Mouse (Mus musculus): ENCODE measurements around the gene Gpnmb. TPM values are rescaled to one million over a fixed set of nuclear protein-coding genes. Genes with fewer than 3 reads are reported as not detected.

The Gpnmb gene
- 0.28 TPM for polyA plus RNA-seq (2014; fragmentation: Illumina TruSeq; extraction: RNeasy Lipid Tissue Mini Kit (QIAGEN cat#74804); ENCODE audit: low read depth, low replicate concordance)

DNA sequence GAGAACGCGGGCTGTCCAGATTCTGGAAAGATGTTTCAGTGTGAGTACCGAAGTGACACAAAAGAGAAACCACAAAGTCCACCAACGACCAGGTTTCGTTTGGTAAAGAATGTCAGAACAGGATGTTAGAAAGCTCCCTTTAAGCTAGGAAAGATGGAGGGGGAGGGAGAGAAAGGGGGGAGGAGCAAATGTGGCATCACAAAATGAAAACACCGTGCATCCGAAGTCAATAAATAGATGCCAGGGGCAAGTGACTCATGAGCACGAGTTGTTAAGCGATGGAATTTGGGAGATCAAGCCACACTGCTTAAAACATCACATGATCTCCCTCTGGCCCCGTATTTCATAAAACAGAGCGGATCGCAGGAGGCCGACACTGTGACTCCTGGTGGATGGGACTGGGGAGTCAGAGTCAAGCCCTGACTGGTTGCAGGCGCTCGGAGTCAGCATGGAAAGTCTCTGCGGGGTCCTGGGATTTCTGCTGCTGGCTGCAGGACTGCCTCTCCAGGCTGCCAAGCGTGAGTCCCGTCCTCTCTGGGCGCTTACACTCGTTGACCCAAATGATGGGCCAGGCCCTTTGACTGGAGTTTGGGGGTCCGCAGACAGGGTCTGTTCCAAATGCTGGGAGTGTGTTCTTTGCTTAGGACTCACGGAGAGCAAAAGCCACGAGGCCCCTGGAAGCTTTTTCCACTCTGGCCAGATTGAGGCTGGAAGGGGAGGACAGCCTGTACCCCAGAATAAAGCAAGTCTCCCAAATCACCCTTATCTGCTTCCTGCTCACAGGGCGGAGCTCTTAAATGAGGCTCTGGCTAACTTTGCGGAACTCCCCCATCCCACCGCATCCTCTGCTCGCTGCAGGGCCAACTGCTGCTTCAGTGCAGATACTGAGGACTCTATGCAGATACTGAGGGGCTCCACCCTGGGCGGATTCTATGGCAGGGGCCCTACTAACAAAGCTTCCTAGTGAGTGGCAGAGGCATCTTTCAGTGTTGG is at the start of gene Gpnmb:
Gene Gpnmb, plus strand, starts transcription at position 272 of the 993 bp plus-strand sequence.

DNA sequence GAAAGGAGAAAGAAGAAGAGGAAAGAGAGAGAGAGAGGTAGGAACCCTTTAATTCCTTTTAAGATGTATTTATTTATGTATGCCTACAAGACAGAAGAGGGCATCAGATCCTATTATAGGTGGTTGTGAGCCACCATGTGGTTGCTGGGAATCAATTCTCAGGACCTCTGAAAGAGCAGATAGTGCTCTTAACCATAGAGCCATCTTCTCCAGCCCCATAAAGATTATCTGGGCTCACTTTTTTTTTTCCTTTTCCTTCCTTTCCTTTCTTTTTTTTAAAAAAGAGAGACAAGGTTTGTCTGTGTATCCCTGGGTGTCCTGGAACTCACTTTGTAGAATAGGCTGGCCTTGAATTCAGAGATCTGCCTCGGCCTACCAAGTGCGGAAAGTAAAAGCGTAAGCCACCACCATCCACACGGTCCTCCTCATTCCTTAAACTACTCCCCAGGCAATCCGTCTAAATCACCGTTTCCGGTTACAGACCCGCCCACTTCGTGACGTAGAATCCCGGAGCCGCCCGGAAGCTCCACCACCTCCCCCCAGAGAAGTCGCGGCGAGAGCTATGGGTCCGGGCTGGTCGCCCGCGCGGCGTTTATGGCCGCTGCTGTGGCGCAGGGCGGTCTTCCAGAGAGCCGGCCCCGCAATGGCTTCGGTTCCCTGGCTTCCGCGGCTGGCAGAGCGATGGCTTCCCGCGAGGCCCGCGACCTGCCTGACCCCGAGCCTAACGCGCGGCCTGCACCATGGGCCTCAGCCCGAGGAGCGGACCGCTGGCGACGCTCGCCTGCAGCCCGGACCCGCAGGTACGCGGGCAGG is 37.2 kb downstream of the Gpnmb start, which contains the start of gene Malsu1:
Gene Malsu1, plus strand, starts transcription at position 492 of the 813 bp plus-strand sequence.

Other genes starting within 250 kb of the Gpnmb start
- 366 TPM for gene Tmem176a, start 195.6 kb upstream of the Gpnmb start, polyA plus RNA-seq (2014; fragmentation: Illumina TruSeq; extraction: RNeasy Lipid Tissue Mini Kit (QIAGEN cat#74804); ENCODE audit: low read depth, low replicate concordance)
- 106 TPM for gene Tmem176b, start 195.1 kb upstream of the Gpnmb start, polyA plus RNA-seq (2014; fragmentation: Illumina TruSeq; extraction: RNeasy Lipid Tissue Mini Kit (QIAGEN cat#74804); ENCODE audit: low read depth, low replicate concordance)
- 2.0 TPM for gene Aoc1, start 163.7 kb upstream of the Gpnmb start, polyA plus RNA-seq (2014; fragmentation: Illumina TruSeq; extraction: RNeasy Lipid Tissue Mini Kit (QIAGEN cat#74804); ENCODE audit: low read depth, low replicate concordance)
- not detected for gene 1600015I10Rik, start 106.7 kb upstream of the Gpnmb start, polyA plus RNA-seq (2014; fragmentation: Illumina TruSeq; extraction: RNeasy Lipid Tissue Mini Kit (QIAGEN cat#74804); ENCODE audit: low read depth, low replicate concordance)
- gene Doxl2, start 61.6 kb upstream of the Gpnmb start, polyA plus RNA-seq (2014; fragmentation: Illumina TruSeq; extraction: RNeasy Lipid Tissue Mini Kit (QIAGEN cat#74804); ENCODE audit: low read depth, low replicate concordance): not detected
- gene Svs1, start 49.7 kb upstream of the Gpnmb start, polyA plus RNA-seq (2014; fragmentation: Illumina TruSeq; extraction: RNeasy Lipid Tissue Mini Kit (QIAGEN cat#74804); ENCODE audit: low read depth, low replicate concordance): not detected
- gene Malsu1, start 37.2 kb downstream of the Gpnmb start, polyA plus RNA-seq (2014; fragmentation: Illumina TruSeq; extraction: RNeasy Lipid Tissue Mini Kit (QIAGEN cat#74804); ENCODE audit: low read depth, low replicate concordance): 34.6 TPM
- 0.08 TPM for gene Igf2bp3, start 178.4 kb downstream of the Gpnmb start, polyA plus RNA-seq (2014; fragmentation: Illumina TruSeq; extraction: RNeasy Lipid Tissue Mini Kit (QIAGEN cat#74804); ENCODE audit: low read depth, low replicate concordance)
- gene Tra2a, start 227.5 kb downstream of the Gpnmb start, polyA plus RNA-seq (2014; fragmentation: Illumina TruSeq; extraction: RNeasy Lipid Tissue Mini Kit (QIAGEN cat#74804); ENCODE audit: low read depth, low replicate concordance): 105 TPM